Mouse (Mus musculus): ENCODE data around the gene Pde4d.

GRCm38 (mm10) chr13:109362340-109362739 lies 912.6 kb downstream of the Pde4d start:
- TF ChIP-seq CTCF (IDR thresholded peaks at IDR 0.05; ENCODE audit: extremely low read depth, insufficient read depth, low read length): no peak
- no peak for TF ChIP-seq POLR2A (IDR thresholded peaks at IDR 0.05; ENCODE audit: extremely low read depth, insufficient read depth, low read length)
